Mouse (Mus musculus): ENCODE data around the gene Pclaf. TPM values are rescaled to one million over a fixed set of nuclear protein-coding genes. Genes with fewer than 3 reads are reported as not detected.

Gene Pclaf
- 0.91 and 0.92 TPM in 2 replicates for polyA plus RNA-seq (2012; rRNA removed; ENCODE audit: low replicate concordance)

DNA sequence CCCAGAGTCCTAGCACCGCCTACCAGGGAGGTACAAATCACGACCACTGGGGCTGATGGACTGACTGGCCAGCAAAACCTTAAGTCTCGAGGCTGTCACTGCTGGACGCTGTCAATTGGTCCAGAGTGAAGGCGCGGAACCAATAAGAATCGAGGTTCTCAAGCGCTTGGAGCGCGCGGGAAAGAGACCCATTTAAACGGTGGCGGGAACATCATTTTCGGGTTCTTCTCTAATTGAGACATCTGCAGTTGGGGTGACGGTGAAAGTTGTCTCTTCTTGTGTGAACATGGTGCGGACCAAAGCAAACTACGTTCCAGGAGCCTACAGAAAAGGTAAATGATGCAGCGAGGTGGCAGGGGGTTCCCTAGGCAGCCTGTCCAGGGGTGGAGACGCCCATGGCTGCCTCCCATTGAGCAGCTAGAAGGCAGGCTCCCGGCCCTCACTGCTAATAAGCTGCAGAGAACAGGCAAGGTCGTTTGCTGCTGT is at the start of gene Pclaf:
Pclaf (plus strand) TSS at position 95 of the 486 bp plus-strand sequence.

DNA sequence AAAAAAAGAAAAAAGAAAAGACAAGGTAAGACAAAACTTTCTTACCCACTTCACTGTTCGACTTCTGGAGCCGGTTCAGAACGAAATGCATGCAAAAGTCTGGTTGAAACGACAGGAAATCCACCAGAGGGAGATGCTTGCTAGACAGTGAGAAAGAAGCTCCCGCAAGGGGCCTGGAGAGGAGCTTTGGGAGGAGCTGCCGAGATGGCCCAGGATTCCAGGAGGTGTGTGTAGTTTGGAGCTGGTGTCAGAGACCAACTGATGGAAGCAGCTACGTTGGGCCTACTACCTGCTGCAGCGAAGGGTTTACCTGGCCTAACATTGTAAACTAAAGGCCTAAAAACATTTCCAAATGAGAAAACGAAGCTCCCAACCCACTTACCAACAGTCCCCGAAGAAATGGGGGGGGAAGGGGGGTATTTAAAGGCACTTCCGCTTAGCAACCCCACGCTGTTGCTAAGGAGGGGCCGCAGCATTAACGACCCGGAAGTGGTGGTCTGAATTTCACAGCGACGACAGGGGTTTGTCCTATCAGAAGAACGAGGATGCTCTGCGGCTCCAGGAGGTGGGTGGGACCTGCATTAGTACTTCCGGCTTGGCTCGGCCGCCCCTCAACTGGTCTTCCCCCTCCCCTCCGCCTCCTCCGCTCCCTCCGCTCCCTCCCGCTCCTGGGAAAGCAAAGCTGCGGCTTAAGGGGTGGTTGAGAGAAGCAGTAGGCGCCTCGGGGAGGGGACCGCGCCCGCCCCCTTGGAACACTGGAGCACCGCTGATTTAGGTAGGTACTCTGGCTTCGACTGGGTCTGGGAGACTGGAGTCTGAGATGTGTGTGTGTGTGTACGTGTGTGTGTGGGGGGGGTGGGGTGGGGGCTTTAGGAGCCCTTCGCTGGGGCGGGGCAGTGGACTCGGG is 18.6 kb downstream of the Pclaf start, which contains the start of the genes Trip4 and Csnk1g1:
Trip4 (minus strand) TSS at position 401 of the 907 bp plus-strand sequence.
Csnk1g1 (plus strand) TSS at position 531 of the 907 bp plus-strand sequence.

Other genes with a start within 250 kb of the Pclaf start
- 50.3 and 55.4 TPM in 2 replicates for gene Oaz2, start 222.2 kb upstream of the Pclaf start, polyA plus RNA-seq (2012; rRNA removed; ENCODE audit: low replicate concordance)
- gene Zfp609, start 62.7 kb upstream of the Pclaf start, polyA plus RNA-seq (2012; rRNA removed; ENCODE audit: low replicate concordance) = 3.4 and 5.9 TPM in 2 replicates
- 2.2 and 3.1 TPM in 2 replicates for gene Trip4, start 18.6 kb downstream of the Pclaf start, polyA plus RNA-seq (2012; rRNA removed; ENCODE audit: low replicate concordance)
- 1.7 and 2.7 TPM in 2 replicates for gene Csnk1g1, start 18.7 kb downstream of the Pclaf start, polyA plus RNA-seq (2012; rRNA removed; ENCODE audit: low replicate concordance)
- 109 and 110 TPM in 2 replicates for gene Ppib, start 170.0 kb downstream of the Pclaf start, polyA plus RNA-seq (2012; rRNA removed; ENCODE audit: low replicate concordance)
- gene Snx22, start 179.5 kb downstream of the Pclaf start, polyA plus RNA-seq (2012; rRNA removed; ENCODE audit: low replicate concordance) = 0.21 and 0.82 TPM in 2 replicates
- 29.3 and 47.8 TPM in 2 replicates for gene Snx1, start 236.3 kb downstream of the Pclaf start, polyA plus RNA-seq (2012; rRNA removed; ENCODE audit: low replicate concordance)
- gene Ciao2a, start 236.4 kb downstream of the Pclaf start, polyA plus RNA-seq (2012; rRNA removed; ENCODE audit: low replicate concordance) = 6.4 and 6.6 TPM in 2 replicates

Measured in duodenum, adult 2 months (tissue).